Mouse (Mus musculus): ENCODE data around the gene Gm2007. TPM values are rescaled to one million over a fixed set of nuclear protein-coding genes. Genes with fewer than 3 reads are reported as not detected.
"Not testable (repeated sequence)": the region's sequence is repeated elsewhere in the genome, so short reads cannot be mapped to it uniquely, and the experiment has no call there.

The Gm2007 gene
- total RNA-seq (2022) = not detected

DNA sequence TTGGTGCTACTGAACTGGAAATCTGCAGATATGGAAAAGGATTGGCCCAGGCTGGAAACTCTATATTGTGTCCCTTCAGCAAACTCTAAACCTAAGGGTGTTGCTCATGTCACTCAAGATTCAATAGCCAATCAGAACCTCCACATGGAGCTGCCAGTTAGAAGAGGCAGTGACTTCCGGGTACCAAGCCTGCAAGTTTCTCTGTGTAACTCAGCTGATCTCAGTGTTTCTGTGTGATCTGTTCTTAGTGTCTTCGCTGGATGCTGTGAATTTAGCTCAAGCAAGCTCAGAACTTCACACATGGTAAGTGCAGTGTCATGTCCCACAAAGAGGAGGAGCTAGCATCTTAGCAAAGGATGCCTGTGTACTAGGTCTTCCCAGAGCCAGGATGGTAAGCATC is at the start of gene Gm2007:
Gene Gm2007, plus strand, starts transcription at position 301 of the 400 bp plus-strand sequence.
- DNase-seq = not testable (repeated sequence)

- DNase-seq = not testable (repeated sequence)
Measured at GRCm38 (mm10) chr2:175703546-175703945, 37.8 kb upstream of the Gm2007 start, which contains the start of gene Zfp969. Zfp969 (minus strand) TSS chr2:175703646.

DNA sequence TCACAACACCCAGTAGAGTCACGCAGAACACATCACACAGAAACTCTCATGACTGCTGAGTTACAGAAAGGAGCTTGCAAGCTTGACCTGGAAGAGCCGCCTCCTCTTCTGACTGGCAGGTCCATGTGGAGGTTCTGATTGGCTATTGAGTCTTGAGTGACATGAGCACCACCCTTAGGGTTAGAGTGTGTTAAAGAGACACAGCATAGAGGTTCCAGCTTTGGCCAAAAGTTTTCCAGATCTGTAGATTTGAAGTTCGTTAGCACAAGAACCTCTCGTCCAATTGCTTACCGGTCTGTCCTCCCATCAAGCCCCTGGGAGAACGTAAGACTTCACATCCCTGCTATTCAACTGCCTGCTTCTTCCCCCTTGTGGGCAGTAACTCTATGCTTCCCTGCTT is 59.7 kb downstream of the Gm2007 start, which contains the start of gene Gm14288:
Gene Gm14288, minus strand, starts transcription at position 101 of the 400 bp plus-strand sequence.
- not testable (repeated sequence) for DNase-seq

Other genes with a start within 250 kb of the Gm2007 start
- gene Gm11007, start 97.6 kb upstream of the Gm2007 start, total RNA-seq (2022) = not detected
- gene Zfp969, start 37.9 kb upstream of the Gm2007 start, total RNA-seq (2022) = 10 to 100 TPM in 2 of 4 experiments, 1 to 10 TPM in 1, not detected in 1; 3.9 to 20.6 (median 12.7) TPM
- gene Gm14288, start 59.6 kb downstream of the Gm2007 start, total RNA-seq (2022) = 10 to 100 TPM in 3 of 4 experiments, 1 to 10 TPM in 1; 3.3 to 18.7 (median 15.4) TPM
- 10 to 100 TPM; 36.3 to 45.4 (median 37.1) TPM for gene Gm6710, start 127.7 kb downstream of the Gm2007 start, total RNA-seq (2022)
- gene Zfp966, start 189.6 kb downstream of the Gm2007 start, total RNA-seq (2022) = 10 to 100 TPM in 3 of 4 experiments, 1 to 10 TPM in 1; 7.7 to 12.4 (median 10.7) TPM
- gene Gm2026, start 223.8 kb downstream of the Gm2007 start, total RNA-seq (2022) = 10 to 100 TPM; 21.8 to 27.7 (median 24.6) TPM